Mouse (Mus musculus) CH12.LX (cell line): ENCODE data around the gene Git2.

ENCODE experiments used
- CTCF ChIP-seq, 2 experiments: IDR thresholded peaks in 1 of 2; conservative IDR thresholded peaks in 1 of 2; 2 replicates each; pipeline ENCODE4 v1.5.1; 2011 to 2012; ENCODE audit warnings: low read depth in 2 of 2, low read length in 2 of 2, improper control_type of control experiment in 1 of 2, inconsistent platforms in 1 of 2, mild to moderate bottlenecking in 1 of 2, moderate library complexity in 1 of 2
- EP300 ChIP-seq: IDR thresholded peaks from 2 replicates; pipeline ENCODE4 v1.6.1; 2011; ENCODE audit warnings: low read length, improper control_type of control experiment
- ZC3H11A ChIP-seq: IDR thresholded peaks from 2 replicates; pipeline ENCODE4 v1.6.1; 2012; ENCODE audit warnings: low read depth, mild to moderate bottlenecking, inconsistent platforms, low read length, improper control_type of control experiment

DNA sequence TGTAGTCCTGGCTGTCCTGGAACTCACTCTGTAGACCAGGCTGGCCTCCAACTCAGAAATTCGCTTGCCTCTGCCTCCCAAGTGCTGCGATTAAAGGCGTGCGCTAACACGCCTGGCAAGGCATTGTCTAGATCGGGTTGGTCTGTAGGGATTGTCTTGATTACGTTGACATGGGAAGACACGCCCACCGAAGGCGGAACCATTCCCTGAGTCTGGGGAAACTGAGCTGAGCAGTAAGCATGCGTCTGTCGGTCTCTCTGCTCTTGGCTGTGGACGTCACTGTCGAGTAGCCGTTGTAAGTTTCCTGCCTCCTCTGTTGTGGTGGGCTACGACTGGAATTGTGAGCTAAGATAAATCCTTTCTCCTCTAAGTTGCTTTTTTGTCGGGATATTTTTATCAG is 78.4 kb downstream of the Git2 start:
- TF ChIP-seq ZC3H11A, result no peak
- no peak for TF ChIP-seq CTCF (conservative IDR thresholded peaks at IDR 0.05 in 1 of 2, IDR thresholded peaks at IDR 0.05 in 1 of 2; ENCODE audit: low read depth in 2 of 2, low read length in 2 of 2)
- TF ChIP-seq EP300, result no peak
